Mouse (Mus musculus): Measurements from ENCODE around the gene Pop4.

Gene Pop4

GRCm38 (mm10) chr7:38219526-38219925 lies 51.7 kb downstream of the Pop4 start:
- DNase-seq (ENCODE audit: low spot score in 2 of 2): no peak

- no peak for DNase-seq (ENCODE audit: low spot score in 2 of 2)
These were observed 52.4 kb downstream of the Pop4 start for GRCm38 (mm10) chr7:38218631-38219367.

GRCm38 (mm10) chr7:38217417-38218171 lies 53.6 kb downstream of the Pop4 start:
- DNase-seq (ENCODE audit: low spot score in 2 of 2): peak; percentile 30 to 52

- DNase-seq (ENCODE audit: low spot score in 2 of 2): no peak
These were observed 55.5 kb downstream of the Pop4 start for GRCm38 (mm10) chr7:38215697-38216096.

- DNase-seq (ENCODE audit: low spot score in 2 of 2): no peak
These were observed 55.9 kb downstream of the Pop4 start for GRCm38 (mm10) chr7:38215281-38215680.

- no peak for DNase-seq (ENCODE audit: low spot score in 2 of 2)
These were observed 56.6 kb downstream of the Pop4 start for GRCm38 (mm10) chr7:38214473-38215214.

- DNase-seq (ENCODE audit: low spot score in 2 of 2): no peak
These were observed 58.6 kb downstream of the Pop4 start for GRCm38 (mm10) chr7:38212651-38213062.

Data from frontal cortex, postnatal 14 days (tissue).